Mouse (Mus musculus): ENCODE measurements around the gene Dnajc15. TPM values are rescaled to one million over a fixed set of nuclear protein-coding genes. Genes with fewer than 3 reads are reported as not detected.

Gene Dnajc15
- polyA plus RNA-seq, 1 experiment from 2014 or later: 111 TPM

DNA sequence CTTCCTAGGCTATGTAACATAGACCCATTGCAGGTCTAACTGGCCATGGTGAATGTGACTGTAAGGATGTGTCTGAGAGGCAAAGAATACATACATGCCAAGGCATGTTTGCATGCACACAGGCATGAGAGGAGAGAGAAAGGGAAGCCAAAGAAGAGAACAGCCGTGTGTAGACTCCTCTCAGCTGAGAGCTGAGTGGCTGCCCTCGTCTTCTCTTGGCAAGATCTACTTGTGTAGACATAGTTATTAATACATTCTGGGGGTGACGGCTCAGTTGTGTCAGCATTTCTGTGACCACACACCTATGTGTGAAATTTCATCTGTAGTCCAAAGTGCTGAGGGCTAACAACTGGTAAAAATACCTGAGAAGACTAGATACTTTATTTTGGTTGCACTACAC, 55.1 kb downstream of the Dnajc15 start:
- H3K36me3 ChIP-seq (ENCODE audit: control insufficient read depth, insufficient read depth, low read length): no peaks in the 10 kb centered on the region
- ATAC-seq (ENCODE audit: low FRiP score) (no peak), DNase-seq (ENCODE audit: low spot score, missing footprints) (no peak)
- H3K9me3 ChIP-seq (ENCODE audit: control insufficient read depth, low read length): no peaks in the 10 kb centered on the region
- H3K4me3 ChIP-seq (ENCODE audit: low read depth, low read length): no peak overlapping the region
- no peak overlapping the region for H3K27ac ChIP-seq (ENCODE audit: low read depth, low read length)
- 98% methylated on average over 3 of the region's 3 CpGs for WGBS
- no peak overlapping the region for H3K4me2 ChIP-seq
- no peak overlapping the region for H3K9ac ChIP-seq (ENCODE audit: low read length)
- no peaks in the 10 kb centered on the region for H3K4me1 ChIP-seq (ENCODE audit: control insufficient read depth, insufficient read depth, low read length)
- no peaks in the 10 kb centered on the region for H3K27me3 ChIP-seq (ENCODE audit: control insufficient read depth, insufficient read depth, low read length)

DNA sequence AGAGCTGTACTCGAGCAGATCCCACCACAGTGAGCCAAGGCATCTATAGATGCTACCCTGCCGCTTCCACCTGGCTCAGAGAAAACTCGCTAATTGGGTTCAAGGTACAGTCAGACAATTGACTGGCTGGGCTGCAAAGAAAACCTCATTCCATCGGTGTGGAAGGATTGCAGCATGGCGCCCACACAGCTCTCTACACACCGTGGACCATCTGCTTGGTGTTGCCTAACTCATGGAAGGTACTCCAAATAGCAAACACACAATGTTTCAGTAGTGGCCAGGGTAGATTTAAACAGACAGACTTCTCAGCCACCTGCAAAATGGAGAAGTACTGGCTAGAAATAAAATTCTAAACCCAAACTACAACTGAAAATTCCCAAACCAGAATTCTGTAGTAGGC, 57.4 kb downstream of the Dnajc15 start:
- no peak overlapping the region for H3K9ac ChIP-seq (ENCODE audit: low read length)
- no peak overlapping the region for H3K4me2 ChIP-seq
- ATAC-seq (ENCODE audit: low FRiP score): no peak
- H3K36me3 ChIP-seq (ENCODE audit: control insufficient read depth, insufficient read depth, low read length): no peaks in the 10 kb centered on the region
- no peaks in the 10 kb centered on the region for H3K27me3 ChIP-seq (ENCODE audit: control insufficient read depth, insufficient read depth, low read length)
- H3K4me3 ChIP-seq (ENCODE audit: low read depth, low read length): no peak overlapping the region
- no peaks in the 10 kb centered on the region for H3K4me1 ChIP-seq (ENCODE audit: control insufficient read depth, insufficient read depth, low read length)
- no peak for DNase-seq (ENCODE audit: low spot score, missing footprints)
- H3K9me3 ChIP-seq (ENCODE audit: control insufficient read depth, low read length): no peaks in the 10 kb centered on the region
- 94% methylated on average over 6 of the region's 6 CpGs for WGBS
- no peak overlapping the region for H3K27ac ChIP-seq (ENCODE audit: low read depth, low read length)

DNA sequence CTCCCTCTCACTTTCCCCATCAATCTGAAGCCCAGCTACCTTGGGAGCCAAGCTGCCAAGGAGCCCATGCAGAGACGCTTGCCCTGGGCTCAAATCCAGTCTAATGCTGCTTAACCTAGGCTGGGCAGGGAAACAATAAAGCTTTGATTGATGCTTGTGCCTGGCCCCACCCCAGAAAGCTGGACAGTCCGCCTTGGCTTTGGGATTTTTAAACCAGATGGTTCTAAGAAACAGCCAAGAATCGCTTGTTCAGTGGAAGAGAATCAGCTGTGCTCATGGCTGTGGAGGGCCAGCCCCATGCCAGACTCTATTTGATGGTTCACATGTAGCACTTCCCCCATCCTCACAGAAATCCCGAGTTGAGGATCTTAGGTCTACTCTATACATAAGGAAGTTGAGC, 60.0 kb downstream of the Dnajc15 start:
- Histone ChIP-seq H3K9ac (ENCODE audit: low read length) (no peak overlapping the region), H3K4me3 (ENCODE audit: low read depth, low read length) (no peak overlapping the region), H3K9me3 (ENCODE audit: control insufficient read depth, low read length) (no peaks in the 10 kb centered on the region), H3K4me1 (ENCODE audit: control insufficient read depth, insufficient read depth, low read length) (no peaks in the 10 kb centered on the region), H3K27ac (ENCODE audit: low read depth, low read length) (no peak overlapping the region), H3K36me3 (ENCODE audit: control insufficient read depth, insufficient read depth, low read length) (no peaks in the 10 kb centered on the region), H3K27me3 (ENCODE audit: control insufficient read depth, insufficient read depth, low read length) (no peaks in the 10 kb centered on the region), H3K4me2 (no peak overlapping the region)
- ATAC-seq (ENCODE audit: low FRiP score) (no peak), DNase-seq (ENCODE audit: low spot score, missing footprints) (no peak)
- WGBS: 77% methylated on average over 4 of the region's 4 CpGs

DNA sequence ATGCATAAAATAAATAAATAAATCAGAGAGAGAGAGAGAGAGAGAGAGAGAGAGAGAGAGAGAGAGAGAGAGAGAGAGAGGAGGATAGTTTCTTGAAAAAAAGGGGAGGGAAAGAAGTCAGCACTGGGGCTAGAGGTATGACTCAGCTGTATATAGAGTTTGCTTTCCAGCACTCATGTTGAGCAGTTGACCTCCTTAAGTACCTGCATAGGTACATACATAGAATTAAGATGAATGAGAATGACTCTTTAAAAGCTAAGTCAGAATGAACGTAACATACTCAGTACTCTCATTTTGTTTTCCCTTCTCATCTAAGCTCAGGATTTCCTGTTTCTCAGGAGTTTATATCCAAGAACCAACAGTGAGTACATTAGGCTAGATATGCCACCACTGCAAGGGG, 62.0 kb downstream of the Dnajc15 start:
- no peak for DNase-seq (ENCODE audit: low spot score, missing footprints)
- Histone ChIP-seq H3K4me2 (no peak overlapping the region), H3K27me3 (ENCODE audit: control insufficient read depth, insufficient read depth, low read length) (no peaks in the 10 kb centered on the region), H3K9ac (ENCODE audit: low read length) (no peak overlapping the region), H3K4me1 (ENCODE audit: control insufficient read depth, insufficient read depth, low read length) (no peaks in the 10 kb centered on the region), H3K9me3 (ENCODE audit: control insufficient read depth, low read length) (no peaks in the 10 kb centered on the region), H3K27ac (ENCODE audit: low read depth, low read length) (no peak overlapping the region), H3K4me3 (ENCODE audit: low read depth, low read length) (no peak overlapping the region), H3K36me3 (ENCODE audit: control insufficient read depth, insufficient read depth, low read length) (no peaks in the 10 kb centered on the region)
- 81% methylated on average over 1 of the region's 1 CpGs for WGBS
- no peak for ATAC-seq (ENCODE audit: low FRiP score)

DNA sequence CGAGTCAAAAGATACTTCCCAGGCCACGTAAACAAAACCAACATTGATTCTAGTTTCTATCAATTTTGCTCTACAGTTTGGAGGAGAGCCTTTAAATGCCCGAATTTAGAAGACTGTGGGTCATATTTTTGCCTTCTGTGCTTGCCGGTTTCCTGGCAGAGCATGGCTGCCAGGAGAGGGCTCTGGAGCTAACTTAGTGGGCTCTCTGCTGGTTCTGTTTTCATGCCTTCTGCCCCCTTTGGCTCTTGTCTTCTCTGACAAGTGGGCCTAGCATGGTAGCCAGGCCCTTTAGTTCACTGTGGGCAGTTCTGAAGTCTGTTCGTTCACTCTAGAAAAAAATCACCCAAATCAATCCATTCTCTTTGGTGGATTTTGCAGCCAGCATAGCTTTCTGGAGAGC, 63.5 kb downstream of the Dnajc15 start:
- no peaks in the 10 kb centered on the region for H3K36me3 ChIP-seq (ENCODE audit: control insufficient read depth, insufficient read depth, low read length)
- DNase-seq (ENCODE audit: low spot score, missing footprints) (no peak), ATAC-seq (ENCODE audit: low FRiP score) (no peak)
- no peaks in the 10 kb centered on the region for H3K4me1 ChIP-seq (ENCODE audit: control insufficient read depth, insufficient read depth, low read length)
- H3K9me3 ChIP-seq (ENCODE audit: control insufficient read depth, low read length): no peaks in the 10 kb centered on the region
- H3K27me3 ChIP-seq (ENCODE audit: control insufficient read depth, insufficient read depth, low read length): no peaks in the 10 kb centered on the region
- H3K4me3 ChIP-seq (ENCODE audit: low read depth, low read length): no peak overlapping the region
- H3K27ac ChIP-seq (ENCODE audit: low read depth, low read length): no peak overlapping the region
- no peak overlapping the region for H3K9ac ChIP-seq (ENCODE audit: low read length)
- WGBS: 88% methylated on average over 5 of the region's 5 CpGs
- H3K4me2 ChIP-seq: no peak overlapping the region

DNA sequence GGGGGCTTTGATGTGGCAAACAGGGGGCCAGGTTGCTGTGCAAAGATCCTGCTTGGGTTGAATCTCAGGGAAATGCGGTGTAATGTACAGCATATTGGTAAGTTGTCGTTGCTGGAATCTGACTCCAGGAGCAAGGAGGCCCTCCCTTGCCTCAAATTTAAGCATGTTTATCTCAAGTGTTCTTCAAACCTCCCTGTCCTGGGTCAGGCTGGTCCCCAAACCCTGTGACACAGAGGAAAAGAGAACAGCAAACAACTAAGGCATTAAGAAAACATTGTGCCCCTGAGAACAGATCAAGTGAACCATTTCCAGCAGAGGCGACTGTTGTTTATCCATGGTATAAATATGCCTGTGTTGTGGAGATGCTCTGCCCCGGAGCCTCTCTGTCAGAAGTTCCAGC, 67.1 kb downstream of the Dnajc15 start:
- no peaks in the 10 kb centered on the region for H3K9me3 ChIP-seq (ENCODE audit: control insufficient read depth, low read length)
- DNase-seq (ENCODE audit: low spot score, missing footprints): no peak
- ATAC-seq (ENCODE audit: low FRiP score): no peak
- H3K4me2 ChIP-seq: no peak overlapping the region
- WGBS: 88% methylated on average over 4 of the region's 4 CpGs
- no peaks in the 10 kb centered on the region for H3K36me3 ChIP-seq (ENCODE audit: control insufficient read depth, insufficient read depth, low read length)
- no peak overlapping the region for H3K27ac ChIP-seq (ENCODE audit: low read depth, low read length)
- peaks cover 2% of the 10 kb centered on the region; the same call in 1 of the 2 replicates for H3K4me1 ChIP-seq (ENCODE audit: control insufficient read depth, insufficient read depth, low read length)
- H3K27me3 ChIP-seq (ENCODE audit: control insufficient read depth, insufficient read depth, low read length): no peaks in the 10 kb centered on the region
- no peak overlapping the region for H3K9ac ChIP-seq (ENCODE audit: low read length)
- no peak overlapping the region for H3K4me3 ChIP-seq (ENCODE audit: low read depth, low read length)

DNA sequence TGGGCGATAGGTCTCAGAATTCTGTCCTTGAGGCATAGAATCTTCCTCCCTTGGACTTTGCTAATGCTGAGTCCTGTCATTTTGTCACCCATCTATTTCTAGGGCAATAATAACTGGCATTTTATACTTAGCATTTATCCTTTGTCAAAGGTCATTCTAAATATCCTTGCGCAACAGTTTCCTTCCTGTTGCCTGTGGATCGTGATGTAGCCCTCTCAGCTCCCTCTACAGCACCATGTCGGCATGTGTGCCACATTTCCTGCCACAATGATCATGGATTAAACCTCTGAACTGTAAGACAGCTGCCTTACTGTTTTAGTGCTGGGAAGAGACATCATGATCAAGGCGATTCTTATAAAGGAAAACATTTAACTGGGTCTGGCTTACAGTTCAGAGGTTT, 68.6 kb downstream of the Dnajc15 start:
- Histone ChIP-seq H3K27me3 (ENCODE audit: control insufficient read depth, insufficient read depth, low read length) (no peaks in the 10 kb centered on the region), H3K4me2 (no peak overlapping the region), H3K9ac (ENCODE audit: low read length) (no peak overlapping the region), H3K36me3 (ENCODE audit: control insufficient read depth, insufficient read depth, low read length) (no peaks in the 10 kb centered on the region), H3K27ac (ENCODE audit: low read depth, low read length) (no peak overlapping the region), H3K4me3 (ENCODE audit: low read depth, low read length) (no peak overlapping the region), H3K4me1 (ENCODE audit: control insufficient read depth, insufficient read depth, low read length) (peaks cover 12% of the 10 kb centered on the region), H3K9me3 (ENCODE audit: control insufficient read depth, low read length) (no peaks in the 10 kb centered on the region)
- DNase-seq (ENCODE audit: low spot score, missing footprints): no peak
- no peak for ATAC-seq (ENCODE audit: low FRiP score)
- 92% methylated on average over 5 of the region's 5 CpGs for WGBS

DNA sequence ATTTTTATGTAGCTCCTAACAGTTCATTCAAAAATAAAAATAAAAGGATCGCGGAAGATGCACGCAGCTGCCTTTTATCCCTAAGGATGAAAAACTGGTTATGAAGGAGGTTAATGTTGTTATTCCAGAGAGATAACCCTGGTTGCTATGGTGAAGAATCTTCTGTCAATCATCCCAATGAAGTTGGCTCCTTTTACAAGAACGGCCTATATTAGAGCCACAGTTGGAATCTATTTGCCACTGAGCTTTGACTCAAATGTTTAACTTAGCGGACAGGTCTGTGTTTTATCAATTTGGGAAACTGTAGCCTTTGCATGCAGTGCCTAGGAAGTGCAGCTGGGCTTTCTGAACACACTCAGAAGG, 72.7 kb downstream of the Dnajc15 start:
- no peaks in the 10 kb centered on the region for H3K27me3 ChIP-seq (ENCODE audit: control insufficient read depth, insufficient read depth, low read length)
- no peak overlapping the region for H3K4me3 ChIP-seq (ENCODE audit: low read depth, low read length)
- no peak for DNase-seq (ENCODE audit: low spot score, missing footprints)
- H3K9ac ChIP-seq (ENCODE audit: low read length): no peak overlapping the region
- no peak overlapping the region for H3K4me2 ChIP-seq
- H3K4me1 ChIP-seq (ENCODE audit: control insufficient read depth, insufficient read depth, low read length): peaks cover 13% of the 10 kb centered on the region
- no peaks in the 10 kb centered on the region for H3K36me3 ChIP-seq (ENCODE audit: control insufficient read depth, insufficient read depth, low read length)
- H3K9me3 ChIP-seq (ENCODE audit: control insufficient read depth, low read length): no peaks in the 10 kb centered on the region
- WGBS: 43% methylated on average over 5 of the region's 5 CpGs
- peak; percentile 62; the same call in 1 of the 2 replicates for ATAC-seq (ENCODE audit: low FRiP score)
- no peak overlapping the region for H3K27ac ChIP-seq (ENCODE audit: low read depth, low read length)

DNA sequence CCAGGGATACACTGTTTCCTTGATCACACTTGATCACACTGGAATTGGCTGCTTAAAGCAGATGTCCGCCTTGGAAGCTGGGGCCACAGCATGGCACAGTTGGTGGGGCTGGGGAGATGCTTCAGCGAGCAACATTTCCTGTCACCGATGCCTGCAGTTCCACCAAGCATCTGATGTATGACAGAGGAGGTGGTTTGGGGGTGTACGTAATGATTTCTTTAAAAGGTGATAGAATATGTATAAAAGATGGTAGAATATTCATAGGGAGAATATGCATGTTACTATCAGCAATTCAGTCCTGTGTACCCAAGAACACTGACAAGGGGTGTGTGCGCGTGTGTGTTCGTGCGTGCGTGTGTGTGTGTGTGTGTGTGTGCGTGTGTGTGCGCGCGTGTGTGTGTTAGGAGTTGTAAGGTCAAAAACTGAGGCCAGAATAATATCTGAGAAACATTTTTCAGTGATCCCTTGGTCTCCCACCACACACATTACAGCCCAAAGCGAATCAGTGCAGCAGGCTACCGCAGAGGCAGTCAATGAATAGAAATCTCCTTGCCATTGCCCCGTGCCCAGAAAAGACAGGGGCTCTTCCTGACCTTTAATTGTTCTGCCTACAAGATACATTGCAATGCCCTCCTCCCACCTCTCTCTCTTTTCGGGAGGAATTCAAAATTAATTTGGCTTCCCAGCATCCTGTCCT, 73.2 kb downstream of the Dnajc15 start:
- Histone ChIP-seq H3K36me3 (ENCODE audit: control insufficient read depth, insufficient read depth, low read length) (no peaks in the 10 kb centered on the region), H3K27me3 (ENCODE audit: control insufficient read depth, insufficient read depth, low read length) (no peaks in the 10 kb centered on the region), H3K4me1 (ENCODE audit: control insufficient read depth, insufficient read depth, low read length) (peaks cover 13% of the 10 kb centered on the region), H3K9me3 (ENCODE audit: control insufficient read depth, low read length) (no peaks in the 10 kb centered on the region), H3K9ac (ENCODE audit: low read length) (no peak overlapping the region), H3K27ac (ENCODE audit: low read depth, low read length) (peak overlapping the region; percentile 16; the same call in 1 of the 2 replicates), H3K4me3 (ENCODE audit: low read depth, low read length) (no peak overlapping the region), H3K4me2 (no peak overlapping the region)
- ATAC-seq (ENCODE audit: low FRiP score) (peak; percentile 63; the same call in 1 of the 2 replicates), DNase-seq (ENCODE audit: low spot score, missing footprints) (no peak)
- WGBS: 74% methylated on average over 17 of the region's 17 CpGs
